Mouse (Mus musculus): ENCODE measurements at regions not wholly inside any gene's neighbourhood (a gene's known extent, or its start where the extent isn't known, plus 50 kb on each side); places are given as distances from the start of the nearest gene placed in this dataset.

- Histone ChIP-seq H3K4me1 (replicated peaks; ENCODE audit: control insufficient read depth in 2 of 2, insufficient read depth in 2 of 2, low read length in 1 of 2) (peaks cover 12 to 13% of the 10 kb centered on the region in 2 experiments), H3K27me3 (ENCODE audit: control insufficient read depth, insufficient read depth, low read length) (no peaks in the 10 kb centered on the region; the same call in 1 of the 2 replicates), H3K27ac (no peak overlapping the region), H3K36me3 (replicated peaks; ENCODE audit: control insufficient read depth, insufficient read depth, low read depth) (no peaks in the 10 kb centered on the region), H3K4me3 (ENCODE audit: insufficient read depth in 1 of 2, low read depth in 2 of 2, low read length in 2 of 2) (no peak overlapping the region), H3K9ac (replicated peaks) (no peak overlapping the region), H3K9me3 (ENCODE audit: control insufficient read depth, low read length) (no peaks in the 10 kb centered on the region), H3K4me2 (ENCODE audit: low read depth) (no peak overlapping the region)
- ATAC-seq (ENCODE audit: insufficient read depth) = no peak
- no peak for DNase-seq (ENCODE audit: low read depth in 3 of 3, low spot score in 3 of 3)
- no peak for TF ChIP-seq CTCF (IDR thresholded peaks at IDR 0.05; ENCODE audit: low read depth)
- TF ChIP-seq EP300 (IDR thresholded peaks at IDR 0.05; ENCODE audit: low read depth) = no peak
- WGBS (ENCODE audit: insufficient replicate concordance) = 25% methylated on average over 8 of the region's 8 CpGs
Observed at GRCm38 (mm10) chr16:21364885-21365284, 58.0 kb upstream of the Vps8 start.

GRCm38 (mm10) chr16:21367449-21367848, 55.5 kb upstream of the Vps8 start:
- H3K9ac ChIP-seq (replicated peaks) = no peak overlapping the region
- no peak overlapping the region for H3K4me3 ChIP-seq (ENCODE audit: insufficient read depth in 1 of 2, low read depth in 2 of 2, low read length in 2 of 2)
- WGBS (ENCODE audit: insufficient replicate concordance) = 36% methylated on average over 8 of the region's 8 CpGs
- no peaks in the 10 kb centered on the region; a peak in 1 of 4 replicates for H3K4me1 ChIP-seq (replicated peaks; ENCODE audit: control insufficient read depth in 2 of 2, insufficient read depth in 2 of 2, low read length in 1 of 2)
- ATAC-seq (ENCODE audit: insufficient read depth) (no peak), DNase-seq (ENCODE audit: low read depth in 3 of 3, low spot score in 3 of 3) (no peak)
- no peak overlapping the region for H3K27ac ChIP-seq
- H3K4me2 ChIP-seq (ENCODE audit: low read depth) = no peak overlapping the region
- TF ChIP-seq EP300 (IDR thresholded peaks at IDR 0.05; ENCODE audit: low read depth) (no peak), CTCF (IDR thresholded peaks at IDR 0.05; ENCODE audit: low read depth) (peak; percentile 75)
- no peaks in the 10 kb centered on the region; the same call in 1 of the 2 replicates for H3K27me3 ChIP-seq (ENCODE audit: control insufficient read depth, insufficient read depth, low read length)
- no peaks in the 10 kb centered on the region for H3K9me3 ChIP-seq (ENCODE audit: control insufficient read depth, low read length)
- no peaks in the 10 kb centered on the region for H3K36me3 ChIP-seq (replicated peaks; ENCODE audit: control insufficient read depth, insufficient read depth, low read depth)

- TF ChIP-seq CTCF (IDR thresholded peaks at IDR 0.05; ENCODE audit: low read depth) (no peak), EP300 (IDR thresholded peaks at IDR 0.05; ENCODE audit: low read depth) (no peak)
- no peak overlapping the region for H3K9ac ChIP-seq (replicated peaks)
- H3K4me2 ChIP-seq (ENCODE audit: low read depth) = no peak overlapping the region
- no peak for ATAC-seq (ENCODE audit: insufficient read depth)
- H3K4me3 ChIP-seq (ENCODE audit: insufficient read depth in 1 of 2, low read depth in 2 of 2, low read length in 2 of 2) = no peak overlapping the region
- no peaks in the 10 kb centered on the region for H3K9me3 ChIP-seq (ENCODE audit: control insufficient read depth, low read length)
- no peak for DNase-seq (ENCODE audit: low read depth in 3 of 3, low spot score in 3 of 3)
- no peaks in the 10 kb centered on the region for H3K36me3 ChIP-seq (replicated peaks; ENCODE audit: control insufficient read depth, insufficient read depth, low read depth)
- WGBS (ENCODE audit: insufficient replicate concordance) = 63% methylated on average over 1 of the region's 1 CpGs
- no peak overlapping the region for H3K27ac ChIP-seq
- no peaks in the 10 kb centered on the region; the same call in 1 of the 2 replicates for H3K27me3 ChIP-seq (ENCODE audit: control insufficient read depth, insufficient read depth, low read length)
- H3K4me1 ChIP-seq (replicated peaks; ENCODE audit: control insufficient read depth in 2 of 2, insufficient read depth in 2 of 2, low read length in 1 of 2) = no peaks in the 10 kb centered on the region; a peak in 1 of 4 replicates
Observed at GRCm38 (mm10) chr16:21368821-21369220, 54.1 kb upstream of the Vps8 start.

GRCm38 (mm10) chr16:21369569-21370512, 53.1 kb upstream of the Vps8 start:
- Histone ChIP-seq H3K36me3 (replicated peaks; ENCODE audit: control insufficient read depth, insufficient read depth, low read depth) (no peaks in the 10 kb centered on the region), H3K27ac (no peak overlapping the region), H3K4me2 (ENCODE audit: low read depth) (no peak overlapping the region), H3K27me3 (ENCODE audit: control insufficient read depth, insufficient read depth, low read length) (no peaks in the 10 kb centered on the region; the same call in 1 of the 2 replicates), H3K9ac (replicated peaks) (no peak overlapping the region), H3K4me1 (replicated peaks; ENCODE audit: control insufficient read depth in 2 of 2, insufficient read depth in 2 of 2, low read length in 1 of 2) (no peaks in the 10 kb centered on the region; a peak in 1 of 4 replicates), H3K9me3 (ENCODE audit: control insufficient read depth, low read length) (no peaks in the 10 kb centered on the region), H3K4me3 (ENCODE audit: insufficient read depth in 1 of 2, low read depth in 2 of 2, low read length in 2 of 2) (no peak overlapping the region)
- ATAC-seq (ENCODE audit: insufficient read depth) (no peak), DNase-seq (ENCODE audit: low read depth in 3 of 3, low spot score in 3 of 3) (no peak)
- WGBS (ENCODE audit: insufficient replicate concordance) = 53% methylated on average over 12 of the region's 12 CpGs
- TF ChIP-seq EP300 (IDR thresholded peaks at IDR 0.05; ENCODE audit: low read depth) (no peak), CTCF (IDR thresholded peaks at IDR 0.05; ENCODE audit: low read depth) (no peak)

All from liver, embryonic 14.5 days (tissue).